Mouse (Mus musculus): ENCODE measurements at regions not wholly inside any gene's neighbourhood (a gene's known extent, or its start where the extent isn't known, plus 50 kb on each side); places are given as distances from the start of the nearest gene placed in this dataset.

- TF ChIP-seq CTCF (IDR thresholded peaks at IDR 0.05; ENCODE audit: insufficient read depth, low read length) (no peak), POLR2A (IDR thresholded peaks at IDR 0.05; ENCODE audit: borderline replicate concordance, extremely low read depth, low read depth, low read length) (no peak)
Observed at GRCm38 (mm10) chr10:9400911-9401617, 273.9 kb downstream of the Samd5 start.
